Mouse (Mus musculus): Measurements from ENCODE around the gene Ccm2.

Gene Ccm2

DNA sequence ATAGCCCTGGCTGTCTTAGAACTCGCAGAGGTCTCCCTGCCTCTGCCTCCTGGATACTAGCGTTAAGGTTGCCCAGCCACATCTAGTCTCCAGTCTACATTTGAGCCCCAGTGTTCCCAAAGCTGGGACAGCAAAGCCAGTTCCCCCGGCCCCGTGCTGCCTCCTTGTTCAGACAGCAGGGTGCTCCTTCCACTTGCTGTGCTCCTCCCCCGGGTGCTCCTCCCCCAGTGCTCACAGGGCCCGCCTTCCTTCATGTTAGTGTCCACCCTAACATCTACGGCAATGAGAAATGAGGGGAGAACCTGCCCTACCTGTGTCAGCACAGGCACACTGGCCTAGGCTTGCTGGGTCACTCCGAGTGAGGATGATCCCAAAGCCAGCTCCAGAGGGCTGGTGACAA is 39.1 kb downstream of the Ccm2 start:
- DNase-seq, result no peak

DNA sequence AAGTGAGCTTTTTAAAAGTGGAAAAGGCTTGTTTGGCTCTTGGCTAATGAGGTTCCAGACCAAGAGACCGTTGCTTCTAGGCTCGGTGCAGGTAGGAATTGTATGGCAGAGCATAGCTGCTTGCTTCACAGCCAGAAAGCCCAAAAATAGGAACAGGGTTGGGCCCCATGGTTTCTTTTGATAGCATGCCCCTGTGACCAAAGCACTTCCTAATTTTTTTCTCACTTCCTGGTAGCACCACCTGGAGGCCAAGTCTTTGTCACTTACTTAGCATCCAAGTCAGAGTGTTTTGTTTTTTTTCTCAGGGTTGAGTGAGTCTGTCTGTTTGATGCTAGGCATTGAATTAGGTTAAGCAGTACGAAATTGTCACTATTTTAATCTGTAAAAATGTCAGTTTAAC is 40.0 kb downstream of the Ccm2 start:
- no peak for DNase-seq

DNA sequence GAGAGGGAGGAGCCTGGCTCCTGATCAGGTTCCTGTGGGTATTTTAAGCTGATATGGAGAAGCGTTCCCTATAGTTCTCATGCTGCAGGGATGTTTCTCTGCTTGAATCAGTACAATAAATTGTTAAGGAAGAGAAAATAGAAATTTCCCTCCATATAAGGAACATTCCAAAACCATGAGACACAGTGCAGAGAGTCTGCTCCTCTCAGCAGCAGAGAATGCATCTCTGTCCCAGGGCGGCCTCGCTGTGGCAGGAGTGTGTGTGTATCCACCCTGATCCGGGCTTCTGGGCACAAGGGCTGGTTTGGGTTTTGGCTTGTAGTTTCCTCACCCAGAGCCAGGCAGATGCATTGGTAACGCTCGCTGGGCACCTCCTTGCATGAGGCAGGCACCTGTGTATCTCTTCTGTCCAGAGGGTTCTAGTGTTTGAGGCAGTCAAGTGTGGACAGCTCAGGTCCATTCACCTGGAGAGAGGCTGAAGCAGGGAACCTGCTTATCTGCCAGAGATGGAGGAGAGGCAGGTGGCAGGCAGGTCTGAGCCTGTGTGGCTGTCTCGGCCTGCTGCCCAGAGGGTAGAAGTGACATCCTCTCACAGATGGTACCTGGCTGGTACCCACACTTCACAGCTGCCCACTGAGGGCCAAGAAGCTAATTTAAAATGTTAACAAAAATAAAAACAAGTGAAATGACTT is 40.7 kb downstream of the Ccm2 start:
- DNase-seq, result no peak

DNA sequence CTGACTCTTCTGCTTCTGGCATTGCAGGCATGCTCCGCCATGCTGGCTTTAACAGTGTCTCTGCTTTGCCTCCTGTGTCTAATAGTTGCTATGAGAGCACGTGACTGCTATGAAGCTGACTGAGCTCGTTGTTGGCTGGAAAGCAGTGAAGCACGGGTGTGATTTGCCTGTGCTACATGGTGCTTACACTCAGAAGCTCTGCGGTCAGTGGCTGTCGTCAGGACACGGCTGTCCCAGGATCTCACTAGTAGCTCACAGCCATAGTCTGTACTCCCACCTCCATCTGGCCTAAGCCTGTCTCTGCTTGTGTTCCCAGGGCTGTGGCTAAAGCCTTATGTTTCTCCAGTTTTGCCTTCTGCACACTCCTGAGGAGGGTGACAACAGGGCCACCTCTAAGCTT is 41.6 kb downstream of the Ccm2 start:
- DNase-seq, result no peak

DNA sequence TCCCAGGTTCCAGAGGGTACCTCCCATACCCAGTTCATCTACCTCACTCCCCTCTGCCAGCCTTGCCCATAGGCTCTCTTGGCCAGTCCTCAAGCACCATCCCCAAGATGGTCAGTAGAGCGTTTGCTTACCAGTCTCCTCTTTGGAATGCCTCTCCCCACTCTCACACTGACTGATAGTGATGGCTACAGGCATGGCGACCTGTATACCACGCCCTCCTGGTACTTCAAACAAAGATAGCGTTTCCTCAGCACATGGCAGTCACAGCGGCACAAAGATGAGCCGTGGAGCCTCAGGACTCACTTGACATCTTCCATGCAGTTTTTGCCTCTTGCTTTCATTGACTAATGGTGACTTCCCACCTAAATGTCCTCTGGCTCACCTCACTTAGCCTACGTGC is 43.2 kb downstream of the Ccm2 start:
- no peak for DNase-seq

DNA sequence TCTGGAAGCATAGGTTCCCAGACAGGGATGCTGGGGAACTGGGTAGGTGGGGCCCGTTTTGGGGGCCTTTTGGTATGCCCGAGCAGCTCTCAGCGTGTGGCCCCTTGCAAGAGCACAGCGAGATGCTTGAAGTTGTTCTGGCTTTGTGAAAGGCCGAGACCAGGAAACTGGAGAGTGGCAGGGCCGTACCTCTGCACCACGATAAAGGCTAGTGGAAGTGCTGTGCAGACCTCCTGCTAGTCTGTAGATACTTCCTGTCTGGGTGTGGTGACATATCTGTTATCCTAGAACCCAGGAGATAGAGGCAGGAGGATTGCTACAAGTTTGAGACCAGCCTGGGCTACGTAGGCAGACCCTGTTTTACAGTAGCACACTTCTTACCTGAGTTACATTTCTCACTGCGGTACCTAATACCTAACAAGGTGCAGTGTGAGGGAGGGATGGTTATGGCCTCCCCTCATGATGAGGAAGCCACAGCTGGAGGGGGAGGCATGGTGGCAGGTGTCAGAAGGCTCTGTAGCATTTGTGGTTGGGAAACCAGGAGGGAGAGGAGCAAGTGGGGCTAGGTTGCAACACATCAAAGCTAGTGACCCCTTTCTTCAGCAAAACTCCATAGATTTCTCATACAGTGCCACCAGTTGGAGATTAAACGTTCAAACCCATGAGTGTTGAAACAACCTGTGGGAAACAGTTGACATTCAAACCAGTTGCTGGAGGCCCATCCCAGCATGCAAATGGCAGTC is 44.4 kb downstream of the Ccm2 start:
- DNase-seq, result no peak

DNA sequence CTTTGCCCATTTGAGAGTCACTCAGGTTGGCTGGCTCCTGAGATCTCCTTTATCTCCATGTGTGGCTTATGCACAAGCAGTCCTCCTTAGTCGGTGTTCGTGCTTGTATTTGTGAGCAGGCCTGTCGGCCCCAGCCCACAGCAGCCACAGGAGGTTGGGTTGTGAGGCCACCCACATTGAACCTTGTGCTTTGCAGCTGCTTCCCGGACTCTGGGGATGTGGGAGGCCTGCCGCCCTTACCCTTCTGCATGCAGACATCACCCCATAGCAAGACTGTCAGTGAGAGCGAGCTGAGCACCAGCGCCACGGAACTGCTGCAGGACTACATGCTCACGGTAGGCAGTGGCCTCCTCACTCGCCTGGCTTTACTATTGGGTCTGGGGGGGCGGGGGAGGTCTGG is 46.7 kb downstream of the Ccm2 start:
- DNase-seq, result no peak

DNA sequence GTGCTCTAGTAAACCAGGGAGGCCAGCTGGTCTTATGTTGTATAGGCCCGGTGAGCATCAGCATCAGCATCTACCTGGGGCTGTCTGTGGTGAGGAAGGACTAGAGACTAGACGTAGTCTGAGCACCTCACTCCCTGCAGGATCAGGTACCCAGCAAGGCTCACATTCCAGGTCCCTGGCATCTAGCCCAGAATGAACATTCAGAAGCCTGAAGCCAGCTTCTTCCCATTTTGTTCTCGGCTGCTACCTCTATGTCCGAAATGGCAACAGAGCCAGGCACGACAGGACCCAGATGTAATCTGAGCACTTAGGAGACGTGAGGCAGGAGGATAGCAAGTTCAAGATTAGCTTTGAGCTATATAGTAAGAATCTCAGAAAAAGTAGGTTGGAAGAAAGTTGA is 48.2 kb downstream of the Ccm2 start:
- DNase-seq, result no peak

DNA sequence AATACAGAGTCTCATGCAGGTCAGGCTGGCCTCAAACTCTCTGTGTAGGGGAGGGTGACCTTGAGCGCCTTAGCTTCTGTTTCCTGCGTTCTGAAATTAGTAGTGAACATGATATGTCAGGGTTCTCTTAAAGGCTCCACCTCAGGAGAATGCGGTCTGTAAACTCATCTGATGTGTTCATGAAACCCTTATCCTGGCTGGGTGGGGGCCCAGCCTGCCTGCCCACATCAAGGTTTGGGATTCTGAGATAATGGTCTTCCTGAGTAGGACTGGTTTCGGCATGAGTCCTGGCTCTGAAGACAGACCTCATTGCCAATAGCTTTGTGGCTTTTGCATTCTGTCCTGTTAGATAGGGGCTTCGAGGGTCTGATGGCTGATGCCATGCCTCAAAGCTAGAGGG is 48.7 kb downstream of the Ccm2 start:
- no peak for DNase-seq

DNA sequence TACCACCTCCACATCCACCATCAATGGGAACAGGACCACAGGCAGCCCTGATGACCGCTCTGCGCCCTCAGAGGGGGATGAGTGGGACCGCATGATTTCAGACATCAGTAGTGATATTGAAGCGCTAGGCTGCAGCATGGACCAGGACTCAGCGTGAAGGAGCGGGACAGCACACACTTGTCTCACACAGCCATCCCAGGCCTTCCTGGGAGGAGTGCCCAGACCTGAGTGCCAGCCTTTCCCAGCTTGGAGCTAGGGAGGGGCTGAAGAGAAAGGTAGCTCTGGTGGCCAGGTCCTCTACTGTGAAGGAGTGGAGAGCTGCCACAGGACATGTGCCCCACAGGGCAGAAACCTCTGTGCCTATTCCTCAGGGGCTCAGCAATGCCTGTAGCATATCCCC is 49.5 kb downstream of the Ccm2 start:
- DNase-seq, result no peak

DNA sequence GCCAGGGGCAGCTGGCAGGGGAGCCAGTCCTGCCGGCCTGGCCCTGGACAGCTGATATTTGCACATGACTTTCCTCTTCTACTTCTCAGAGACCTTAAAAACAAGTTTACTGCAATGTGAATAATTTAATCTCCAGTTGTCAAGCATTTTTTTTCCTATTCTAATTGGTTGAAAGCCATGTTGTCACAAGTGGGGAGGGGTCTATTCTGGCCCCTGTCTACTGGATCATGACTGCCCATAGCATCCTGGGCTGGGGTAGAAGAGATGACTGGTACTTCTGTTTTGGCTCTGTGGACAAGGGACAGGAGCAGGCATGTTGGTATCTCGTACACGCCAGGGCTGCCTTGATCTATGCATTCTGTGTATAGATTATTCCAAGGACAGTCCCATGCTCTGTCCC is 49.9 kb downstream of the Ccm2 start:
- DNase-seq, result no peak

DNA sequence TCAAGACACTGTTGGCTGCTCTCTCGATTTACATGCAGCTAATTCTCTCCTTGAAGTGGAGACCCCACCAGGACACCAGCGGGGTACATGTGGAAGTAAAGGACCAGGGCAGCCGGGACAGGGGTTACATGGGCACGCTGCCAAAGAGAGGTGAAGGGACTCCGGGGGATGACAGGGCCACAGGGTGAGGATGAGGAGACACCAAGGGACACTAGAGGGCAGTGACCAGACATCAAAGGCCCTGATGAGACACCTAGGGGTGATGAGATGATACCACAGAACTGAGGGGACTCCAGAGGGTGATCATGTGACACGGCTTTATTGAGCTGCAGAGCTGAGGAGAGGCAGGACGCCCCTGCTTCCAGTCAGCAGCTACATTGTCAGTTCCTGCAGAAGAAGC is 50.8 kb downstream of the Ccm2 start:
- DNase-seq, result no peak

DNA sequence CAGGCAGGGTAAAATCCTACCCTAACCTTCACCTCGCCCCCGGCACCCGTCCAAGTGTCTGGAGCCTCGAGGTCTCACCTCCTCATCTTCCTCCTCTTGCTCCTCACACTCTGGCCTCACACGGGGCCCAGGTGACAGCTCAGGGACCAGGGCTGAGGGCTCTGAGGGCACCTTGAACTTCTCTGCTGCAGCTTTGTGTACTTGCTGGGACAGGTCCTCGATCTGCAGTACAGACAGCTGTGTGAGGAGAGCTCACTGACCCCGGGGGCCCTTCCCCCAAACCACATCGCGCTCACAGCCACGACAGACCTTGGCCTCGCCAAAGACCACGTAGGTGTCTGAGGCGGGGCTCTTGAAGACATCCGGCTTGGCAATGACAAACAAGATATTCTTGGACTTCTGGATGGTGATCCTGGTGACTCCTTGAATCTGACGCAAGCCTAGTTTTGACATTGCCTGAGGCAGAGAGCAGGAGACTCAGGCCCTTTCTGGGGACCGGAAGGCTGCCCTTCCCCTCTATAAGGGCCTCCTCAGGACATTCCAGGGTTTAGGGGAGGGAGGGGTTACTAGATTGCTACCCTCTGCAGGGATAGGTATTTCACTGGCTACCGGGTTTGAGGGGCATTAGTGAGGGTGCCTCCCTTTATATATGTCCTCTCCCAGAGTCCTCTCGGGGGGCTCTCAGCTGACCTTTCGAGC is 51.7 kb downstream of the Ccm2 start:
- no peak for DNase-seq

DNA sequence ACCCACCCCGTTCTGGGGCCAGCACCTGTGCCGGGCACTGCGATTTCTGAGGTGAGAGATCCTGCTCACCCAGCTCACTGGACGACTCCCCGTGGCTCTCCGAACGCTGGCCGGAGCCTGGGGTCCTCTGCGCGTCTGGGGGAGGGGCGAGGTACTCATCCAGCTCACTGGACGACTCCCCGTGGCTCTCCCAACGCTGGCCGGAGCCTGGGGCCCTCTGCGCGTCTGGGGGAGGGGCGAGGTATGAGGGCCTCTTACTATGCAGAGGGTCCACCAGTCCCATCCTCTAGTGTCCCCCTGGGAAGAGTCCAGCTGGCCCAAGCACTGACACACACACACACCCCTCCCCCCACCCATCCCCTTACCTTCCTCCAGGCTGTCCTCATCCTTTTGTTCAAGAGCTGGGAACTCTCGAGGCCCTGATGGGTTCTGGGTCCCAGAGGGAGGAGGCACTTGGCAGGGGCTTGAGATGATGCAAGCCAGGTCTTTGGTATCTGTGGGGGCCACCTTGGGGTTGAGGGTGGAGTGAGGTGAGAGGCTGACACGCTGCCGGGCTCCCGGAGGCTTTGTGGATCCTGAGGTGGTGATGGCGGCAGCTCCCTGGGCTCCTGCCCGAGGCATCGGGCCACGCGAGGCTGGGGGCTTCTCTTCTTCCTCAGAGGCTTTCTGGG is 52.5 kb downstream of the Ccm2 start:
- DNase-seq, result no peak

DNA sequence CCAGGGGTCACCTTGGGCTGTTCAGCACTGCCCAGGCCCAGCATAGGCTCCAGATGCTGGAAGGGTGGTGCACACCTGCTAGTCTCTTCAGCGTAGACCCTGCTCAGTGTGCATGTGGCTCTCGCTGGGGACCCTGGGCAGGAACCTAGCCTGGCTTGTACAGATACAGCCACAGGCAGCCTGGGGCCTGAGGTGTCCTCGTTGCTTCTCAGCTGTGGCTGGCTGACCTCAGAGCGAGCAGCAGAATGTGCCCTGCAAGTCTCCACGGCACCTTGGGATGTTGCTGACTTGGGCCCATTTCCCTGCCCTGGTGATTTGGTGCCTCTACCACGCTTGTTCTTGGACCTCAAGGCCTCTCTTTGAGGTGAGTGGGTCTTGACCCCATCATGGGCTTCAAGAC is 53.1 kb downstream of the Ccm2 start:
- DNase-seq, result no peak

DNA sequence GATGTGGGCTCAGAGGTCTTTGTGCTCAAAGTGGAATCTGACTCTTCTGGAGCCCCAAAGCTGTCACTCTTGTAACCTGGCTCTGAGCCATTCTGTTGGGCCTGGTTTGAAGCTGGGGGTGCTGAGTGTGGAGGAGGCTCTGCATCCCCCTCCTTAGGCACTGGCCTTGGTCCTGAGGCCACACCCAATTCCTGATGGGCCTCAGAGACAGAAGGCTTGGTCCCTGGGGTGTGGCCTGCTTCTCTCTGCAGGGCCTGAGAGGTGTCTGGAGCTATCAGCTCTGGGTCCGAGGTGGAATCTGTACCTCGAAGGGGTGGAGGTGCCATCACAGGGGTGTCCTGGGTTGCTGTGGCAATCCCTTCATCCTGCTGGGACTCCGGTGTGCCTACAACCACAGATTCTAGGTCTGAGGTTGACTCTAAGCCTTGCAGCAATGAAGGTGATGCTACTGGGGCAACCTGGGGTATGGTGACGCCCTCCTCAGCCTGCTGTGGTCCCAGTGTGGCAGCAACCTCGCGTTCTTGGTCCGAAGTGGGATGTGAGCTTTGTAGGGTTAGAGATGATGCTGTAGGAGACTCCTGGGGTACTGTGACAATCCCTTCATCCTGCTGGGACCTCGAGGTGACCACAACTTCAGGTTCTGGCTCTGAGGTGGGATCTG is 53.7 kb downstream of the Ccm2 start:
- DNase-seq, result no peak

DNA sequence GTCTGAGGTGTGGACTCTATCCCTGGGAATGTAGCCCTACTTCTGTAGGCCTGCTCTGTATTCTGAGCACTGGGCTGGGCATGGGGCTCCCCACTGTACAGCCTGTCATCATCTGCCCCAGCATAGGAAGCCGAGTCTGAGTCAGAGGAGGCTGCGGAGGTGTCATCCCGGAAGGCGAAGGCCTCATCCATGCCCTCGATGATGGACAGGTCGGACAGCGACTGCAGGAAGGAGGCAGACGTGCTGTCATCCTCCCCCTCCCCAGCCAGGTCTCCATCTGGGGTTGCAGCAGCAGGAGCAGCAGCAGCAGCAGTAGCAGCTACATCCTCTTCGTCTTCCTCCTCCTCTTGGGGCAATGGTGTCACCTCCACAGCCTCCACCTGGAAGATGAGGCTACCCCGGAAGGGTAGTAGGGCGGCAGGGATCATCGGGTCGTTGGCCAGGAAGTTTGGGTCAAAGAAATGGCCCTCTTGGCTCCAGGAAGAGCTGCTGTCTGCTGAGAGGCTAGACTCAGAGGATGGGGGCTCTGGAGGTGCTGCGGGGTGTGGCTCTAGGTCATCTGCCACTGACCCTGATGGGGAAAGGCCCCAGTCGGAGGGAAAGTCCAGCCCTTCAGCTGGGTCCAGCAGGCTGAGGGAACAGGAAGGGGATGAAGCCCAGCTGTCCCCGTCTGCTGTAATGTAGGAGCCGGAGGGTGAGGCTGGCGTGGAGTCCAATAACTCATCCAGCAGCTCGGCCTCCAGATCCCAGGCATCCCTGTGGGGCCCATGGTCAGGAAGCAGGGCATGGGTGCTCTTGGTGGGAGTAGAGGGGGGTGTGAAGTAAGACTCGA is 55.2 kb downstream of the Ccm2 start:
- DNase-seq, result no peak

DNA sequence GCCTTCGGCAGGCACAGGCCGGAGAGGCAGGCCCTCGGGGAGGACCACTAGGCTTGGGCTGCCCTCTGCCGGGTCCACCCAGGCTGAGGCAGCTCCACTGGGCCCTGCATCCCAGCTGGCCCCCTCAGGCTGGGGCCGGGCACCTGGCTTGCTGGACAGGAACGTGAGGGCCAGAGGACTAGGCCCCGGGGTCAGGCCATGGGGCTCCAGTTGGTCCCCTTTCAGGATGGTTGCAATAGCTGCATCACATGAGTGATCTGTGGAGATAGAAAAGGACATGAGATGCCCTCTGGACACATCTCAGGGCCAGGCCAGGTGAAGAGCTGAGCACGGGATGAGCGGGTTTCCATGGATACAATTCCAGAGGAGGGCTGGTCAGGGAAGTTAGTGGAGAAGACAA is 56.0 kb downstream of the Ccm2 start:
- DNase-seq, result no peak

DNA sequence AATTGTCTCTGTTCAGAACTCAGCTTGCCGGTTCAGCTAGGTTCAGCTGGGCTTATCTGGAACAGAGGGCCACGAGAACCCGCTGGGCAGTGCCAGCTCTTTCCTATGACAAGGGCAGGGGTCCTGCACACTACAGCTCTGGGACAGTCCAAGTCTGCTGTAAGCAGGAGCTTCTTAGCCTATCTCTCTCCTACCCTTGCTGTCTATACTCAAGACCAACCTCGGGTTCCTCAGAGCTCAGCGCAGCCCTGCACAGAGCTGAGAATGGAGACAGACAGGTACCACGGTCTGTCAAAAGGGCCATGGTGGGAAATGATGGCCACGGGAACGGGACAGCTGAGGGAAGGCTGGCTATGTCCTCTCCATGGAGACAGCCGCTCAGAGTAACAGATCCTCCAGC is 56.5 kb downstream of the Ccm2 start:
- no peak for DNase-seq

DNA sequence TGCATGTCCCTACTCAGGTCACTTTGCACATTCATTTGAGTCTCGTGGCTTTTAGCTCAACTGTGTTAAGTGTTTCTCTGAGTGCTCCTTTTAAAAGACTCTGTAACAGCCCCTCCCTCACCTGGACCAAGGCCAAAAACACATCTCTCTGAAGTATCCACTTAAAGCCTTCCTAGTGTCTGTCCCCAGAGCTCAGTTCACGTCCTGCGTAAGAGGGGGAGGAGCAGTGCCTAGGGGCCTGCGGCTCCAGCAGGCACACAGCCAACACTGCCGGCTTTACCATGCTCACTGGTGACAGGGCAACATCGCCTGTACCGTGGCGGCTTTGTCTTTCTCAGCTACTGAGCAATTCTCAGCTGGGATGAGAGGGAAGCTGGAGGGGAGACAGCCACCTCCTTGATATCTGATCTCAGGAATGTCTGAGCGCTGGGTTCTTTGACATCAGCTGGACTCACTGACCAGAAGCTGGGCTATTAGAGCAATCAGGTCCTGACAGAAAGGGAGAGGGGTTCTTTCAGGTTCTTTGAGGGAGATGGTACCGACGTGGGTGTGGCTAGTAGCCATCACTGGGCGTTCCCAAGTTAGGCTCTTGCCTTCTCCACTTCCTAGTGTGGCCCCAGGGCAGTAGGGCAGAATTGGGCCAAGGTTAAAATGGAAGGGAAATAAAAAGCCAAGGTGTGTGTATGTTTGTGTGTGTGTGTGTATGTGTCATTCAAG is 57.4 kb downstream of the Ccm2 start:
- DNase-seq, result no peak

DNA sequence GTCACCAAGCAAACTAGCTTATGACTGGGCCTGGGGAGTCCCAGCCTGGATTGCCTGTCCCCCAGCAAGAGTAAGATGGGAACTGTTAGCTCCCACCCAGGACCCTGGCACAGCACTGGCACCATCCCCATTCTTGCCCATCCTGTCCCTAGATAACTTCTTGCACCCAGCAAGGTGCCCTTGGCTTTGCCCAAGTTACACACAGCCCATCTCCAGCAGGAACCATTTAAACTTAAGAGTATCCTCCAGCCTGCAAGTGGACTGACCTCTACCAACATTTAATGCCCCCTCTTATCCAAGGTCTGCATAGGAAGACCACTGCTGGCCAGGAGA is 57.9 kb downstream of the Ccm2 start:
- DNase-seq, result no peak

DNA sequence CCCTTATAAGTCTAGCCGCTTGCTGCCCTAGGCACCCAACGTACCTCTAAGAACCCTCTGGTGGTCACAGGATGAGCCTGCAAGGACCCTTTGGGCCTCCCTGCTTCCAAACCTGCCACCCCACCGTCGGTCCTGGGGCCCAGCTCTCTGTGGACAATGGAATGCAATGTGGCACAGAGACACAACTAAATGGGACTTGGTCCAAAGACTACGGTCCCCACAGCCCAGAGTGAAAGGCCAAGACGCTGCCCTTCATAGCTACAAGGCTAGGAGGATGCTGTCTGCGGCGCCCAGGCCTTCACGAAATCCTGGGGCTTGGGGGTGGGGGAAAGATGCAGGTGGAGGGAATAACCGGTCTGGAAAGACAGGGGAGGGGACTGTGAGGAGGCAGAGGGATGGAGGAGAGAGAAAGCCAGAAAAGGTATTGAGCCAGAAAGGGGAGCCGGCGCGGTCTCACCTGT is 58.4 kb downstream of the Ccm2 start:
- no peak for DNase-seq

Measured in thymus, postnatal 14 days (tissue).